Mouse (Mus musculus): ENCODE data around the gene Prss16. TPM values are rescaled to one million over a fixed set of nuclear protein-coding genes. Genes with fewer than 3 reads are reported as not detected.

Prss16 gene
- total and polyA plus RNA-seq, 3 experiments: 0.47 TPM; not detected in 2

DNA sequence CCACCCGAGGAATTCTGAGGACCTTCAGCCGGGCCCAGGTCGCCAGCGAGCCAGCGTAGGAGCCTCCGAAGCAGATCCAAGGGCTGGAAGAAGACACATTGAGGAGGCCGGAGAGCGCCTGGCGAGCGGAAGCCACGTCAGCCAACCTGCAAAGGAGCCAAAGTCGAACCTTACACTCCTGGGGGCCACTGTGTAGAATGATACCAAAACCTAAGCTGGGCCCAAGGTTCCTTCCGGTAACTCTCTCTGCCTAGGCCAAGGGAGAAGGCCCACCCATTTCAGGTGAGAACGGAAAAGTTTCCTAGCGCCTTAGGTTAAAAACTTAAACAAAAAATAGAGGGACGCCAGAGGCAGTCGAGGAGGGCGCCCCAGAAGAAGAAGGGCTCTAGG, 2.4 kb downstream of the Prss16 start (continued):
- TF ChIP-seq CTCF (IDR thresholded peaks at IDR 0.05 in 2 of 3, conservative IDR thresholded peaks at IDR 0.05 in 1 of 3; ENCODE audit: control insufficient read depth in 1 of 3, insufficient read depth in 1 of 3, low read depth in 2 of 3, low read length in 3 of 3, poor library complexity in 1 of 3, severe bottlenecking in 1 of 3) (no peak), JUND (IDR thresholded peaks at IDR 0.05; ENCODE audit: low read depth, low read length) (no peak), EP300 (IDR thresholded peaks at IDR 0.05; ENCODE audit: low read depth in 1 of 2, low read length in 2 of 2) (no peak), GATA1 (IDR thresholded peaks at IDR 0.05; ENCODE audit: low read depth, low read length) (no peak)

- Histone ChIP-seq H3K9me3 (replicated peaks; ENCODE audit: insufficient read depth, low read length) (no peaks in the 10 kb centered on the region), H3K9ac (ENCODE audit: control insufficient read depth, low read depth, low read length, poor library complexity, severe bottlenecking) (peak overlapping the region; percentile 36), H3K36me3 (ENCODE audit: control insufficient read depth in 1 of 2, insufficient read depth in 2 of 2, low read length in 2 of 2) (peaks cover 0 to 7% of the 10 kb centered on the region in 2 experiments; a peak in 2 of 4 replicates), H3K27me3 (ENCODE audit: control insufficient read depth in 1 of 2, insufficient read depth in 2 of 2, low read length in 2 of 2) (peaks cover 2 to 10% of the 10 kb centered on the region in 2 experiments; a peak in 3 of 4 replicates), H3K4me1 (ENCODE audit: control insufficient read depth in 1 of 2, insufficient read depth in 2 of 2, low read length in 2 of 2) (peaks cover 0 to 13% of the 10 kb centered on the region in 2 experiments; a peak in 2 of 4 replicates), H3K4me3 (ENCODE audit: control insufficient read depth in 1 of 2, insufficient read depth in 1 of 2, low read depth in 2 of 2, low read length in 2 of 2) (peak overlapping the region; percentile 51 to 77), H3K79me2 (ENCODE audit: control insufficient read depth, insufficient read depth, low read length, poor library complexity) (no peaks in the 10 kb centered on the region), H3K27ac (ENCODE audit: control insufficient read depth, low read depth, low read length) (no peak overlapping the region)
- no peak for TF ChIP-seq GABPA (IDR thresholded peaks at IDR 0.05; ENCODE audit: low read depth, low read length)
- DNase-seq (ENCODE audit: low read depth, low spot score): peak; percentile 72
Observed at GRCm38 (mm10) chr13:22006334-22007120, 3.0 kb downstream of the Prss16 start.

- peak; percentile 68 for DNase-seq (ENCODE audit: low read depth, low spot score)
- H3K9ac ChIP-seq (ENCODE audit: control insufficient read depth, low read depth, low read length, poor library complexity, severe bottlenecking): peak overlapping the region; percentile 36
Observed at GRCm38 (mm10) chr13:22005605-22006333, 3.8 kb downstream of the Prss16 start.

DNA sequence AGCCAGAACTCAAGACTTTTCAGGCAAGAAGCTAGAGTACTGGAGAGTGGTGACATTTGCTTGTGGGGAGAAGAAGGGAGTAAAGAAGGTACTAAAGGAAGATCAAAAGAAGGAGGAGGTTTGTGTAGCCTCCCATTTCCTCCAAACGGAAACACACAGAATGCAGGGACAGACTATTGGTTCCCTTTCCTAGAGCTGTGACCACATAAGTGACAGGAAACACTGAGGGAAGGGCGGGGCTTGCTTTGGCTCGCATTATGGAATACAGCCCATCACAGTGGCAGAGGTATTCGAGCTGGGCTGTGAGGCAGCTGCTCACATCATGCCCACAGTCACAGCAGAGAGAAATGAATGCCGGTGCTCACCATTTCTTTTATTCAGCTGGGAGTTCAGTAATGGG, 7.7 kb downstream of the Prss16 start:
- peak; percentile 80 for DNase-seq (ENCODE audit: low read depth, low spot score)
- no peaks in the 10 kb centered on the region for H3K79me2 ChIP-seq (ENCODE audit: control insufficient read depth, insufficient read depth, low read length, poor library complexity)
- H3K4me3 ChIP-seq (ENCODE audit: control insufficient read depth in 1 of 2, insufficient read depth in 1 of 2, low read depth in 2 of 2, low read length in 2 of 2): peak overlapping the region; percentile 40 to 43
- H3K4me1 ChIP-seq (ENCODE audit: control insufficient read depth in 1 of 2, insufficient read depth in 2 of 2, low read length in 2 of 2): peaks cover 0 to 21% of the 10 kb centered on the region in 2 experiments; a peak in 2 of 4 replicates
- TF ChIP-seq TBP (IDR thresholded peaks at IDR 0.05; ENCODE audit: low read depth, low read length) (no peak), POLR2A (IDR thresholded peaks at IDR 0.05; ENCODE audit: control insufficient read depth in 1 of 2, insufficient read depth in 1 of 2, low read depth in 1 of 2, low read length in 2 of 2, poor library complexity in 1 of 2) (0 out of 4 replicates have a peak, but pooled peaks of 1 of the 2 experiments have one; percentile 16), MAFK (IDR thresholded peaks at IDR 0.05; ENCODE audit: borderline replicate concordance, low read depth, low read length) (no peak), SIN3A (IDR thresholded peaks at IDR 0.05; ENCODE audit: low read length) (peak; percentile 43), HCFC1 (IDR thresholded peaks at IDR 0.05; ENCODE audit: low read depth, low read length) (0 out of 2 replicates have a peak, but pooled peaks have one; percentile 23)
- peak overlapping the region; percentile 32 for H3K9ac ChIP-seq (ENCODE audit: control insufficient read depth, low read depth, low read length, poor library complexity, severe bottlenecking)
- H3K27me3 ChIP-seq (ENCODE audit: control insufficient read depth in 1 of 2, insufficient read depth in 2 of 2, low read length in 2 of 2): peaks cover 2 to 6% of the 10 kb centered on the region in 2 experiments; a peak in 3 of 4 replicates
- peaks cover 0 to 12% of the 10 kb centered on the region in 2 experiments; a peak in 2 of 4 replicates for H3K36me3 ChIP-seq (ENCODE audit: control insufficient read depth in 1 of 2, insufficient read depth in 2 of 2, low read length in 2 of 2)
- peak overlapping the region; percentile 33; the same call in 1 of the 2 replicates for H3K27ac ChIP-seq (ENCODE audit: control insufficient read depth, low read depth, low read length)
- no peaks in the 10 kb centered on the region for H3K9me3 ChIP-seq (replicated peaks; ENCODE audit: insufficient read depth, low read length)

More at GRCm38 (mm10) chr13:22005605-22006333, 3.8 kb downstream of the Prss16 start:
- 0 out of 2 replicates have a peak, but pooled peaks have one; percentile 13 for TF ChIP-seq BHLHE40 (IDR thresholded peaks at IDR 0.05; ENCODE audit: borderline replicate concordance, low read depth, low read length)
- TF ChIP-seq EP300 (IDR thresholded peaks at IDR 0.05; ENCODE audit: low read depth in 1 of 2, low read length in 2 of 2): peak in 1 of 2 experiments; percentile 3; a peak in 1 of 4 replicates
- no peak for TF ChIP-seq CTCF (IDR thresholded peaks at IDR 0.05 in 2 of 3, conservative IDR thresholded peaks at IDR 0.05 in 1 of 3; ENCODE audit: control insufficient read depth in 1 of 3, insufficient read depth in 1 of 3, low read depth in 2 of 3, low read length in 3 of 3, poor library complexity in 1 of 3, severe bottlenecking in 1 of 3)
- TF ChIP-seq GATA1 (IDR thresholded peaks at IDR 0.05; ENCODE audit: low read depth, low read length): peak; percentile 46
- peaks cover 0 to 7% of the 10 kb centered on the region in 2 experiments; a peak in 2 of 4 replicates for H3K36me3 ChIP-seq (ENCODE audit: control insufficient read depth in 1 of 2, insufficient read depth in 2 of 2, low read length in 2 of 2)
- peaks cover 2 to 10% of the 10 kb centered on the region in 2 experiments; a peak in 3 of 4 replicates for H3K27me3 ChIP-seq (ENCODE audit: control insufficient read depth in 1 of 2, insufficient read depth in 2 of 2, low read length in 2 of 2)
- H3K4me3 ChIP-seq (ENCODE audit: control insufficient read depth in 1 of 2, insufficient read depth in 1 of 2, low read depth in 2 of 2, low read length in 2 of 2): peak overlapping the region; percentile 51 to 77
- no peaks in the 10 kb centered on the region for H3K79me2 ChIP-seq (ENCODE audit: control insufficient read depth, insufficient read depth, low read length, poor library complexity)
- H3K4me1 ChIP-seq (ENCODE audit: control insufficient read depth in 1 of 2, insufficient read depth in 2 of 2, low read length in 2 of 2): peaks cover 0 to 18% of the 10 kb centered on the region in 2 experiments; a peak in 2 of 4 replicates
- H3K27ac ChIP-seq (ENCODE audit: control insufficient read depth, low read depth, low read length): no peak overlapping the region
- H3K9me3 ChIP-seq (replicated peaks; ENCODE audit: insufficient read depth, low read length): no peaks in the 10 kb centered on the region
